Mouse (Mus musculus) hematopoietic stem cell, adult 5-6 weeks (primary cell): ENCODE data around the gene Tmc4. TPM values are rescaled to one million over a fixed set of nuclear protein-coding genes. Genes with fewer than 3 reads are reported as not detected.
A peak's percentile ranks its signal among the peaks of the same experiment; 100 is the strongest.
"Not testable (repeated sequence)": the region's sequence is repeated elsewhere in the genome, so short reads cannot be mapped to it uniquely, and the experiment has no call there.

Source experiments
- ATAC-seq, 2 experiments: fragments of 125-278 bp in 1 of 2; replicated peaks in 1 of 2; 2 replicates each; pipeline ENCODE4 v1.8.0; 2016 to 2017; ENCODE audit warnings: inconsistent platforms in 2 of 2, mild to moderate bottlenecking in 2 of 2, moderate number of reproducible peaks in 2 of 2, low read depth in 1 of 2, moderate TSS enrichment in 1 of 2; ENCODE audit not compliant: low FRiP score in 2 of 2, poor library complexity in 2 of 2, severe bottlenecking in 2 of 2, insufficient read depth in 1 of 2, low TSS enrichment in 1 of 2
- total RNA-seq: library from RNA; stranded (forward); fragments of 172-1452, 232-1000 nt; gene quantifications from 2 replicates; pipeline ENCODE4 v1.2.3, GENCODE M21; 2017

Gene Tmc4
- total RNA-seq: 6.4 and 6.7 TPM in 2 replicates

GRCm38 (mm10) chr7:3677342-3677741 is at the start of gene Tmc4:
TSS of gene Tmc4 (minus strand) at chr7:3677553.
- ATAC-seq: no peak

GRCm38 (mm10) chr7:3725459-3725858 is 48.1 kb upstream of the Tmc4 start:
- not testable (repeated sequence) for ATAC-seq

GRCm38 (mm10) chr7:3720268-3720667 is 42.9 kb upstream of the Tmc4 start, which contains the start of gene Pirb:
TSS of gene Pirb (minus strand) at chr7:3720391.
- not testable (repeated sequence) for ATAC-seq

GRCm38 (mm10) chr7:3715249-3715648 is 37.9 kb upstream of the Tmc4 start:
- no peak for ATAC-seq

- ATAC-seq: peak in 1 of 2 experiments; percentile 21; a peak in 1 of 4 replicates
Measured at GRCm38 (mm10) chr7:3712264-3712942, 35.0 kb upstream of the Tmc4 start.

- ATAC-seq: no peak
Measured at GRCm38 (mm10) chr7:3709000-3709399, 31.6 kb upstream of the Tmc4 start.

GRCm38 (mm10) chr7:3708447-3708980 is 31.2 kb upstream of the Tmc4 start:
- not testable (repeated sequence) for ATAC-seq

GRCm38 (mm10) chr7:3707568-3708413 is 30.4 kb upstream of the Tmc4 start:
- no peak for ATAC-seq

GRCm38 (mm10) chr7:3707027-3707426 is 29.7 kb upstream of the Tmc4 start:
- ATAC-seq: peak; percentile 63 to 65

GRCm38 (mm10) chr7:3706343-3706934 is 29.1 kb upstream of the Tmc4 start:
- 0 out of 4 replicates have a peak, but pooled peaks of 1 of the 2 experiments have one; percentile 0 for ATAC-seq

GRCm38 (mm10) chr7:3705911-3706310 is 28.6 kb upstream of the Tmc4 start:
- ATAC-seq: no peak

GRCm38 (mm10) chr7:3705461-3705860 is 28.1 kb upstream of the Tmc4 start:
- ATAC-seq: not testable (repeated sequence)

GRCm38 (mm10) chr7:3704475-3704874 is 27.1 kb upstream of the Tmc4 start:
- peak in 1 of 2 experiments; percentile 1; a peak in 1 of 4 replicates for ATAC-seq

- peak; percentile 88 for ATAC-seq
Measured at GRCm38 (mm10) chr7:3703879-3704441, 26.6 kb upstream of the Tmc4 start, which contains the start of gene Rps9. TSS of gene Rps9 (plus strand) at chr7:3703993.

- ATAC-seq: 0 out of 4 replicates have a peak, but pooled peaks of 1 of the 2 experiments have one; percentile 0
Measured at GRCm38 (mm10) chr7:3703148-3703878, 26.0 kb upstream of the Tmc4 start.

GRCm38 (mm10) chr7:3698471-3698870 is 21.1 kb upstream of the Tmc4 start:
- ATAC-seq: no peak

GRCm38 (mm10) chr7:3694949-3695305 is 17.6 kb upstream of the Tmc4 start:
- not testable (repeated sequence) for ATAC-seq
